Mouse (Mus musculus) urinary bladder, adult 18-20 months (tissue): Measurements from ENCODE around the gene Clic6.

Experiments
- DNase-seq, 2 experiments: peaks; one replicate each; pipeline ENCODE4 v3.0.0; 2022; ENCODE audit warnings: low spot score in 2 of 2, mixed read lengths in 2 of 2

Gene Clic6

GRCm38 (mm10) chr16:92485436-92485835 is at the start of gene Clic6:
Clic6 (plus strand) TSS chr16:92485736.
- DNase-seq: no peak

GRCm38 (mm10) chr16:92439775-92440174 is 45.8 kb upstream of the Clic6 start:
- DNase-seq: no peak

DNA sequence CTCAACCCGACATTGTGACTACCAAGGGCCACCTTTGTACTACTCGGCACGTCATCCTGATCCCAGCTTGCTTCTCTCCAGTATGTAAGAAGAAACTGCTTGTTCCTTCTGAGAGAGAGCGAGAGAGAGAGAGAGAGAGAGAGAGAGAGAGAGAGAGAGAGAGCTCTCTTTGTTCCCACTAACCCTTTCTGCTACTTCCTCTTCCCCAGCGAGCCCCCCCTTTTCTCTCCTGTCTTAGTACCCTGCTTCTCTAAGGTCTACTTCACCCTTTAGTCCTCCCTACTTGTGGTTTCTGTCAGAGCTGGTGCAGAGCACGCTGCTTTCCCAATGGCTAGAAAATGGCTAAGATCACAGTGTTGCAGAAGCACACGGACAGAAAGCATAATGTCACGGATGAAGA is 45.3 kb upstream of the Clic6 start:
- DNase-seq: no peak

GRCm38 (mm10) chr16:92441203-92441602 is 44.3 kb upstream of the Clic6 start:
- no peak for DNase-seq

DNA sequence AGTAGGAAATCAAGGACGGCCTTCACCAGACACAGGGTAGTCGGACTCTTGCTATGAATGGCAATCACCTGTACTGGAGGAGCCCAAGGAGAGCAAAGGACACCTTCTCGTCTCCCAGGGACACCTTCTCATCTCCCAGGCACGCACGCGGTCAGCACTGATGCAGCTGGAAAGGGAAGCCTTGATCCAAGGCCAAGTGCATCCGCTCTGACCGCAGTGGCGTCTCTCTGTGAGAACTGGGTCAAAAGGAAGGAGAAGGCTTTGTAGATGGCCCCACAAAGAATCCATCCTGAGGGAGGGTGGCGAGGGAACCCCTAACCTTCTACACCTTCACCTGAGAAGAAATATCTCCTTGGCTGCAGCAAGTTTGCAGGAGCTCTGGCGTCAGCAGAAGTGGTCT is 43.4 kb upstream of the Clic6 start:
- no peak for DNase-seq

DNA sequence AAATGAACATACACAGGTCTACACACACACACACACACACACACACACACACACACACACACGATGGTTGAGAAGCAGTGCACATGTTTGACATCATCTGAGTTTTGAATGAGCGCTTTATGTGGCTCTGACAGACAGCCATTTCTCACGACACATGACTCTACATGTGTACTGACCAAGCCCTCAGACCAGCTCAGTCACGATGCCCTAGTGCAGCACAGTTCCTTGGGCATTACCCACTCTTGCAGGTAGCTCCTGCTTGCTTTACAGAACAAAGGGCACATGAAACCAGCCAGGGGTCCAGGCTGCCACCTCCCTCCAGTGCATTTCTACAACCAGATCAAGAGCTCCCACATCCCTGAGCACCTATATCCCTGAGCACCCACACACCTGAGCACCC is 42.6 kb upstream of the Clic6 start:
- no peak for DNase-seq

GRCm38 (mm10) chr16:92443644-92444113 is 41.9 kb upstream of the Clic6 start:
- peak; percentile 52 to 78 for DNase-seq

DNA sequence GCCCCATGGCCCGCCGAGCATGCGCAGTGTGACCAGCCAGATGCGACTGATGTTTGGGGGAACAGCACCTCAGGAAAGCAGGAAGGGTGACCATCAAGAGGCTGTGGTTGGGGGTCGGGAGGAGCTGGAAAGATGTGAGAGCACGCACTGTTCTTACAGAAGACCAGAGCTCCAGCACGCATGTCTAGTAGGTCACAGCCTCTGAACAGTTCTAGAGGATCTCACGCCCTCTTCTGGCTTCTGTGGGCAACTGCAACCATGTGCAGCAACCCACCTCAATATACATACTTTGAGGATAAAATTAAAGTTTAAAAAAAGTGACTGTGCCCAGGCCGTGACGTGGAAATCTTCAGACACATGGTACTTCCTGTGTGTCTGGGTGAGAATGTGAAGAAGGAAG is 40.2 kb upstream of the Clic6 start:
- no peak for DNase-seq

DNA sequence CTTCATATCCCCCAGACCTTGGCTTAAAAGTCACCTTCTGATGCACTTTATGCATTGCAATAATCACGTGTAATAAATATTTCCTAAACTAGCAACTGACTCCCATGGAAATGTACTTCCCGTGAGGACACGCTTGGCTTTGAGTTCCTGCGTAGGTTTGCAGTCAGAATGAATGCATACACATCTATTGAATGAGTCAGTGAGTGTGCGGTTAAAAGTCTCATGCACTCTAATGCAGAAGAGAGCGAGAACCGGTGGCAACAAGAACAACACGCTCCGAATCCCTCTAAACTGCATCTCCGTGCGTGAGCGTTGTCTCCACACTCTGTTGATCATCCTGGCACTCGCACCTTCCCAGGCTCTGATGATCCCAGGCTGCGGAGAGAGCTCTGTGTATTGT is 36.5 kb upstream of the Clic6 start:
- no peak for DNase-seq

DNA sequence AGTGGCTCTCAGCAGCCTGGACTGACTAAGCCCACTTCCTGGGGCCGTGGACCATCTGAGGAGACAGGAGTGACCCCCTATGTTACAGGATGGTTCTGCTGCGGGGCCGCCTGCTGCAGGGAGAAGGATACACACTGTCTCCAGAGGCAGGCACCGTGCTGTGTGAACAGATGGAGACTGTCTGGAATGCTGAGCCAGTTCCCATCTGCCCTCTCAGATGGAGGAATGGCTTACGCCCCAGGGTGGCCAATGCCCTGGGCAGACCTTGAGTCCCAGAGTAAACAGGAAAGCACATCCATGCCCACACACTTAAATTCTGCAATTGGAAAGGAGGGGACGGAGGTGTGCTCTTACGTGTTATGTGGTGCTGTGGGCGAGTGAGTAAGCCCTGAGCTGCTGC is 35.2 kb upstream of the Clic6 start:
- no peak for DNase-seq

GRCm38 (mm10) chr16:92451516-92452072 is 33.9 kb upstream of the Clic6 start:
- no peak for DNase-seq

DNA sequence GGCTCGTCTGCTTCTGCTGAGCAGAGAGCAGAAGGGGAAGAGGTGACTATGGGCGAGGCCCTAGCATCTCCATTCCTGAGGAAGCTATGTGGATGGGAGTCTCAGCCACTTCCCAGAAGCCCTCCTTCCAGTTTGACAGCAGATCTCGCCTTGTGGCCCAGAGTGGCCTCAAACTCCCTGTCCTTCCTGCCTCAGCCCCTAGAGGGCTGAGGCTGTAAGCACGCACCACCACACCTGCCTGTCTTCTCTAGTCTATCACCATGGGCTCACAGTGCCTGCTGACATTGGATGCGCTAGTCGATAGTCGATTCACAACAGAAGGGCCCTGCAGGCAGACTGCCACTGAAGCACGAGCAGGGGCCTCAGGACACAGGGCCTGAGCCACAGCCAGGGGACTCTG is 32.9 kb upstream of the Clic6 start:
- DNase-seq: no peak

DNA sequence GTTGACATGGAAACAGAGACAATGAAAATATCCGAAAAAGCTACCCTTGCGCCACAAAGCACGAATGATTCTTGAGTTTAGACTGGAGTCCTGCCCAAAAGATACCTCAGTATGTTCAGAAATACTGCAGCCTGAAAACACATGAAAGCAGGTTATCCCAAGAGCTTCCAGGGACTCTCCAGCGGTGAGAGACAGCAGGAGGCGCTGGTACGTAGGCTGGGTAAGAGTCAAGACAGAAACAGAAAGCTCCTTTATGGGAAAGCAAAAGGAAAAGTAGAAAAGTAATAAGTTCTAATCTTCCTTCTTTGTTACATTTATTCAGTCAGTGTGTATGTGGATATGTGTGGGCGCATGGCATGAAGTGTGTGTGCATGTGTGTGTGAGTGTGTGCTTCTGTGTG is 31.5 kb upstream of the Clic6 start:
- DNase-seq: no peak

DNA sequence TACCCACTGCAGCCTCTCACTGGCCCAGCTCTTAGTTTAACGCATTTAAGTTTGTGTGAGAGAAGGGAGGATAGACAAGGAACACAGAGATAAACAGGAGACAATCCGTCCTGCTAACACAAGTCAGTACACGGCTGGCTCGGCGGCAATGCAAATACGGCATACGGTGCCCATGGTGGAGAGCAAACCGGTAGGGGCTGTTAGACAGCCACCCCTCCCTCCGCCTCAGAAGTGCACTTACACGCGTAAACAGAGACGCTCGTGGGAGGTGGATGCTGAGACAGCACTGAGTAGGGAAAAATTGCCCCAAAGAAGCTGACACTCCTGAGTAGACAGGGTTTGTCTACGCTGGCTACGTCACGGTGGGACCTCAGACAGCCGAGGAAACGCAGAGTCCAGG is 31.0 kb upstream of the Clic6 start:
- peak in 1 of 2 experiments; percentile 65 for DNase-seq

- no peak for DNase-seq
Measured at GRCm38 (mm10) chr16:92455488-92455887, 30.0 kb upstream of the Clic6 start.

DNA sequence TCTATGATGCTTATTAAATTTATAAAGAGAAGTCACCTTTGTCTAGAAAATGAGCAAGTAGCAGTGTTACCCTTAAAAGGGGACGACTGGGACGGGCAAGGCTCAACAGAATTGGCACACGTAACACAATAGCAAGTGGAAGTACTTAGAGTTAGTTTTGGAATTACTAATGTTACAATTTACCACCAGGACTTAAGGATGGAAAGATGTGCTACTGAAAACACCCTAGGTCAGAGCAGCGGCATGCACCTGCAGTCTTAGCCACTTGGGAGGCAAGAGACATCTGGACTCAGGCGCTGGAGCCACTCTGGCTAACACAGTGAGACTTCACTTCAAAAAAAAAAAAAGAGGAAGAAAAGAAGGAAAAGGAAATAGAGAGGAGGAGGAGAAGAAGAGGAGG is 29.6 kb upstream of the Clic6 start:
- no peak for DNase-seq

DNA sequence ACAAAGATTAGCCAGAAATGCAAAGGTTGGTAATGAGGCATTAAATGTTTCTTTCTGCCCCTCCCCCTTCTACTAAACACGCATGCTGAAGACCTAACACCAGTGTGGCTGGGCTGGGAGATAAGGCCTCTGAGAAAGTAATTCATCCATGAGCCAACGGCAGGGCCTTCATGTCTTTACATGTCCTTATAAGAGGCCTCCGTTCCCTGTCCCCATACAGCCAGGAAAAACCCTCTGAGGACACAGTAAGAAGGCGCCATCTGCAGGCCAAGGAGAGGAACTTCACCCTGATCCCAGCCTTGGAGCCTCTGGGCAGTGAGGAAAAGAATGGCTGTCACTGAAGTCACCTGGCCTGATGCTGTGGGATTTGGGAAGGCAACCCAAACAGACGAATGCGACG is 27.9 kb upstream of the Clic6 start:
- peak; percentile 52 to 62 for DNase-seq

GRCm38 (mm10) chr16:92461412-92461811 is 24.1 kb upstream of the Clic6 start:
- no peak for DNase-seq

DNA sequence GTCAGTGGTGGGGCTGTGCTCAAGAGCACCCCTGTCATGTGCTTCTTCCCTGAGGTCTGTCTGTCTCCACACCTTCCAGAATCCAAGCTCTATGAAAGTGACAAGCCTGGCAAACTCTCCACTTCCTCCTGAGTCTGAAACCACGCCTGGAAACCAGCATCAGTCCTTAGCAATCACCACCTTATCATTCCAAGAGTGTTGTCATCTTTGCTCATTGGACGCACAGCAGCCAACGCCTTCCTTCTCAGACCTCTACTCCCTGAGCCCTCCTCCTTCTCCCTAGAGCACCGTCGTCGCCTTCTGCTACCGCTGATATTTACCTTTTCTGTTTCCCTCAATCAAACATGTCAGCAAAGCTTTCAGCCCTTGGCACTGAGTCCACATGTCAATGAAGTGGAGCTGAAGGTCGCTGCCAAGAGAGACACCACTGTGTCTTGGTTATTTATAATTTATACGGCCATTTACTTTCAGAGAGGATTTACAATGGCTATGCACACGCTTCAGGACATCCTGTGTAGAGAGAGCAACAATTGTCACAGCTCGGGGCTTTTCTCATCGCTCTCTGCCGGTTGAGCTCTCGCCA is 21.1 kb upstream of the Clic6 start:
- no peak for DNase-seq

DNA sequence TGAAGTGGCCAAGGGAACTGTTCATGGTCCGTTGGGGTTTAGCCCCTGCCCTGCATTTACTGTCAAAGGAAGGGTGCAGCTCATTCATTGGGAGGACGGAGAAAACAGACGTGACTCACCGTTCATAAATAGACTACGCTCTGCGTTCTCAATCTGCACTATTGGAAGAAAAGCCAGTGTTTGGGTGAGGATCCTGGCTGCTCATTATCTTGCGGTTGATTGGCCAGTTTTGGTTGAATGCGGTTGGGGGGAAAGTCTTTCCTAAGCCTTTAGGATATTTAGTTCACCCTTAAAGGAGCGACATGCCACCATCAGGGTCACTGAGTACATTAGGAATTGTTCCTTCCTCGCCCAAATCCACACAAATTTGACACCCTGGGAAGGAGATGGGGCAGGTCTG is 20.3 kb upstream of the Clic6 start:
- DNase-seq: no peak

DNA sequence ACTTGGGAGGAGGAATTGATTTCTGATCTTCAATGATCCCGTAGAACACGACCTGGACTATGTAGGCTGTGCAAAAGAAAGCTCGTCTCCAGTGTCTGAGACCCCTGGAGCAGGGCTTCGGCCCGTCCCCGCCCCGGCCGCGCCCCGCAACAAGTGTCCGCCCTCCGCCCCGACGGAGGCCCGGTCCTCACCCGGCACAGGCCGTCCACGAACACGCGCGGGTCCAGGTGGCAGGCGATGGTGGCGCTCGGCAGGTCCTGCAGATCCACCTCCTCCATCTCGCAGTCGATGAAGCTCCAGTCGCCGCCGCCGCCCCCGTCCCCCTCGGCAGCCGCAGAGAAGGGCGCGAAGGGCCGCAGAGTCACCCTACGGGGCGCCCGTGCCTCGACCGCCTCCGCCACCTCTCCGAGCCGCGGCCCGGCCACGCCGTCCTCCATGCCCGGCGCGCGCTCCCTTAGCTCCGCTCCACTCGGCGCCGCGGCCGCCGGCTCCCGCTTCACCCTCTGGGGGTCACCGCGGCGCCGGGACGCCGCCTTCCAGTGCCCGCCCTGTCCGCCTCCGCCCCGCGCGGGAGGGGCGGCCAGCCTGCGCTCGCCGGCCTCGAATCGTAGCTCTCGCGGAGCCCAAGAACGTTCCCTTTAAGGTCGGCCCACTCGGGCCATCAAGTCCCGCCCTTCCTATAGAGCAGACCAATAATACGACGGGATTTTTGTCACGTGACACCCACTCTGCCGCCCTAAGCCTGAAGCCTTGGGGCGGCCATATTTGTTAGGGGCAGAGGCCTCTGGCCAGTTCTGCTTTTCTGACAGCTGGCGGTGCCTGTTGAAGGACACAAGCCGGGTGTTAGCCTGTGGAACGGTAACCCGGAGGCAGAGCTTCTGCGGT is 19.7 kb upstream of the Clic6 start:
- DNase-seq: peak; percentile 87 to 95

GRCm38 (mm10) chr16:92467041-92467440 is 18.5 kb upstream of the Clic6 start:
- DNase-seq: no peak

- no peak for DNase-seq
Measured at GRCm38 (mm10) chr16:92468459-92468858, 17.1 kb upstream of the Clic6 start.
